Mouse (Mus musculus) small intestine, adult 2 months (tissue): ENCODE measurements around the gene Ssbp3.

Source experiments
- CTCF ChIP-seq: fragments of 200-500 bp; IDR thresholded peaks from 2 replicates; pipeline ENCODE4 v1.5.1; 2012; ENCODE audit warnings: low read depth, mild to moderate bottlenecking, control low read depth, inconsistent platforms, low read length, moderate library complexity, mixed read lengths; ENCODE audit not compliant: insufficient replicate concordance, insufficient read length; ENCODE audit errors: extremely low read depth
- POLR2A ChIP-seq: fragments of 200-500 bp; IDR thresholded peaks from 2 replicates; pipeline ENCODE4 v1.6.1; 2012; ENCODE audit warnings: low read depth, mild to moderate bottlenecking, control low read depth, inconsistent platforms, low read length, moderate library complexity

DNA sequence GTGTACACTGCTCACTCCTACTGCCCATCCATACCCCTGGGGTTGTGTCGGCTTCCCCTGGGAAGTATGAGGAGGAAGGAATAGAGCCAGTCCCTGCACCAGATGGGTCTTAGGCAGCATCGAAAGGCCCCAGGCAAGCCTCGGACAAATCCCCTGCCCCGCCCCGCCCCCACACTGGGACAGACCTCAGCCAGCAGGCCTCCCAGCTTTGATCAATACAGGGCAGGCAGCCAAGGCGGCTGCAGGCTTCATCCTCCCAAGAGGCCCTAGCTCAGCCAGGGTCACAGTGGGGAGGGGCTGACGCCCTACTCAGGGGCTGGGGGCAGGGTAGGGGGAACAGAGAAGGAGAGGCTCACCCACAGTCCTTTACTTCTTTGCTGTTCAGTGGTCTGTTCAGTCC is 43.7 kb upstream of the Ssbp3 start:
- no peak for TF ChIP-seq POLR2A
- TF ChIP-seq CTCF = no peak
